Mouse (Mus musculus) adrenal gland, adult 18-20 months (tissue): ENCODE results near the gene Zfp989. TPM values are rescaled to one million over a fixed set of nuclear protein-coding genes. Genes with fewer than 3 reads are reported as not detected.
"Not testable (repeated sequence)": the region's sequence is repeated elsewhere in the genome, so short reads cannot be mapped to it uniquely, and the experiment has no call there.

Source experiments
- DNase-seq, 2 experiments: peaks; one replicate each; pipeline ENCODE4 v3.0.0; 2021 to 2022; ENCODE audit warnings: low spot score in 2 of 2
- long read RNA-seq, 2 experiments: library from polyadenylated mRNA; stranded (forward); transcript quantifications; one replicate each; pipeline ENCODE4 v2.0.0; 2021
- total RNA-seq, 2 experiments: library from RNA; stranded (reverse); gene quantifications; 1 replicate in 1 of 2; 2 replicates in 1 of 2; pipeline ENCODE4 v1.2.3; 2021

Gene Zfp989
- total RNA-seq = not detected
- long read RNA-seq, experiment 1 = 0 reads
- long read RNA-seq, experiment 2 = 0 reads

- not testable (repeated sequence) for DNase-seq
Observed at GRCm38 (mm10) chr4:146971757-146972156, at the start of gene Zfp989. Gene Zfp989, plus strand, starts transcription at chr4:146971976.

- DNase-seq = no peak
Observed at GRCm38 (mm10) chr4:146932311-146933082, 39.3 kb upstream of the Zfp989 start.

- DNase-seq = not testable (repeated sequence)
Observed at GRCm38 (mm10) chr4:146941691-146942090, 30.1 kb upstream of the Zfp989 start.

- DNase-seq = not testable (repeated sequence)
Observed at GRCm38 (mm10) chr4:146976581-146976980, 4.8 kb downstream of the Zfp989 start.

GRCm38 (mm10) chr4:147018400-147018799 lies 46.6 kb downstream of the Zfp989 start:
- not testable (repeated sequence) for DNase-seq

DNA sequence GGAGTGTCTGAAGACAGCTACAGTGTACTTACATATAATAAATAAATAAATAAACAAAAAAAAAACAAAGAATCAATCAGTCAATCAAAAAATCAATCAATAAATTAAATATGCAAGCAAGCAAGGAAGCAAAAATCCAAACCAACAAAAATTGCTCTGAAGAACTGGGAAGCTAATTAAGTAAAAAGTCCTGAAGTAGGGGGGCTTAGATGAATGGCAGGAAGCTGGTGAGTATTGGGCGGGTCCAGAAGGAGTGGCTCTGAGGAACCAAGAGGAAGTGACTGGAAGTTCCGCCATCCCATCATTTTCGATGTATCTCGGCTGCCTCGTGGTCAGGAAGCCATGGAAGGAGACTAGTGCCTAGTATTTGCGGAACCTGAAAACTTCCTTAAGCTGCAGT lies 49.8 kb downstream of the Zfp989 start, which contains the start of gene Rex2:
TSS of gene Rex2 (plus strand) at position 301 of the 400 bp plus-strand sequence.
- DNase-seq = not testable (repeated sequence)

GRCm38 (mm10) chr4:147026374-147026773 lies 54.6 kb downstream of the Zfp989 start:
- not testable (repeated sequence) for DNase-seq

- DNase-seq = not testable (repeated sequence)
Observed at GRCm38 (mm10) chr4:147031308-147032036, 59.7 kb downstream of the Zfp989 start.

Other genes with a start within 250 kb of the Zfp989 start
- gene Gm21411, start 62.4 kb upstream of the Zfp989 start, total RNA-seq = not detected
- gene Rex2, start 49.9 kb downstream of the Zfp989 start, total RNA-seq = 1 to 10 TPM in 1 of 2 experiments, under 1 TPM in 1; 0.45 to 1.0 TPM
- 1 to 10 TPM; 4.3 to 6.1 TPM for gene Zfp991, start 160.1 kb downstream of the Zfp989 start, total RNA-seq